Mouse (Mus musculus) Patski (cell line): ENCODE measurements around the gene P3h1. TPM values are rescaled to one million over a fixed set of nuclear protein-coding genes. Genes with fewer than 3 reads are reported as not detected.

Experiments used
- ATAC-seq: fragments of 100-300 bp; one replicate; pipeline ENCODE4 v1.8.0; 2021
- CTCF ChIA-PET: fragments of 350-600 bp; sonication (Branson Sonifier 250); formaldehyde crosslinking; loops from one replicate; lab custom pipeline; 2022; ENCODE audit warnings: inconsistent platforms; lab: Charles Lee
- POLR2A ChIA-PET: fragments of 350-600 bp; sonication (Branson Sonifier 250); formaldehyde crosslinking; loops from one replicate; lab custom pipeline; 2022; ENCODE audit warnings: antibody characterized with exemption, inconsistent platforms; lab: Charles Lee
- DNase-seq: peaks from one replicate; pipeline ENCODE4 v3.0.0-alpha.2; 2011; ENCODE audit warnings: low read depth, low spot score
- H3K27me3 ChIP-seq: fragments of 371-371 bp; one replicate; pipeline ENCODE4 v1.5.1; 2021
- CTCF ChIP-seq: fragments of 100-300 bp; IDR thresholded peaks from one replicate; pipeline ENCODE4 v1.5.1; 2021
- in situ Hi-C: fragments of 300-500 bp; cut with MboI; formaldehyde crosslinking; loops from 3 replicates; pipeline ENCODE4 v1.11.1; 2018; ENCODE audit warnings: low pct_unique_long_range_greater_than_20kb, mixed read lengths
- polyA plus RNA-seq: library from polyadenylated mRNA; unstranded; gene quantifications from one replicate; pipeline ENCODE4 v1.2.3, GENCODE M21; 2021

Gene P3h1
- polyA plus RNA-seq, 1 experiment from 2014 or later, result 45.3 TPM

DNA sequence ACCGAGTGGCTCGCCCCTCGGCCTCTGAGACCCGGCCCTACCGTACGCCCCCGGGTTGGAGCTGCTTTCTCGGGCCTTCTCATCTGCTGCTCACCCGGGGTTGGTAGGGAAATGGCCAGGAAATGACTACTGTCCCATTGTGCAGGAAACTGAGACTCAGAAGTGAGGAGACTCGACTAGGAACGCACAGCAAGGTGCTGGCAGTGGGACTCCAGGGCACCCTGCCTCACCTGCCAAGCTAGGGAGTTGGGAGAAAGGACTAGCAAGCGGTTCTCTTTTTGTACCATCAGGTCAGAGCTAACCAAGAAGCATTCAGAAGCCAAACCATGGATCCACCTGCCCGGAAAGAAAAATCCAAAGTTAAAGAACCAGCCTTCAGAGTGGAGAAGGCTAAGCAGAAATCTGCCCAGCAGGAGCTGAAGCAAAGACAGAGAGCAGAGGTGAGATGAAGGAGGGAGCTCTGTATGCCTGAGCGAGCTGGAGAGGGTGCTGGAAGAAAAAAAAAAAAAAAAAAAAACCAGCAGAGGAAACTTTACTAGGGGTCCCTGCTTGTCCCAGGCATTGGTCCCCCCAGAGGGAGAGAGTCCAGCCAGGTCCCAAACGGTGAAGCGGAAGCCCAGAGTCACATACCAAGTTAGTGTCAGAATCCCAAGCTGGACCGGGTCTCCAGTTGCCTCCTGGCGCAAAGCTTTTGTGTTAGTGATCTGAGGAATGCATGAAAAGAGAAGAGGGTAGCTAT is 37.0 kb upstream of the P3h1 start:
- POLR2A ChIA-PET, result interaction anchor here (0.6 to 1.2 kb wide), 4 partner anchors 12 to 149 kb away, joined by 3 read pairs; no protein-coding TSS in a partner anchor
- ATAC-seq (peak; percentile 32), DNase-seq (no peak)
- CTCF ChIA-PET, result interaction anchor here (0.8 to 1.1 kb wide), 2 partner anchors 9 to 193 kb away, joined by 3 read pairs; no protein-coding TSS in a partner anchor
- H3K27me3 ChIP-seq, result no peaks in the 10 kb centered on the region
- TF ChIP-seq CTCF, result no peak
- in situ Hi-C loops, result no loop called here

DNA sequence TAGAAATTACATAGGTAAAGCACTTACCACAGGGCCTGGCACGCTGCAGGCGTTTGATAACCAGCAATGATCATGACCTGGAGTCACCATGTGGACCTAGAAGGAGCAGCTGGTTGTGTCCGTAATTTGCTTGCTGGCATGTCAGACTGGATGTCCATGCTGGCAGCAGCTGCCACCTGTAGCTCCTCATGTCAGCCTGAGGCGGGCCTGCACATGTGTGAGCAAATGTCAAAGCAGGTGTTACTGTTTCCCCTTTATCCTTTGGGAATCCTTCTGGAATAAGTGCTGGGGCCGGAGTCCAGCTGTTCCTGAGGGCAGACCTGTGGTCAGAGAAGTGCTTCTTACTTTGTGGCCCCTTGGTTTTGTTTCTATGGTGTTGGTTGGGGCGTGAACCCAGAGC is 34.6 kb upstream of the P3h1 start:
- no peak for DNase-seq
- ChIA-PET POLR2A (no interaction called here), CTCF (no interaction called here)
- H3K27me3 ChIP-seq, result no peaks in the 10 kb centered on the region
- no peak for ATAC-seq
- TF ChIP-seq CTCF, result no peak
- in situ Hi-C loops, result no loop called here

DNA sequence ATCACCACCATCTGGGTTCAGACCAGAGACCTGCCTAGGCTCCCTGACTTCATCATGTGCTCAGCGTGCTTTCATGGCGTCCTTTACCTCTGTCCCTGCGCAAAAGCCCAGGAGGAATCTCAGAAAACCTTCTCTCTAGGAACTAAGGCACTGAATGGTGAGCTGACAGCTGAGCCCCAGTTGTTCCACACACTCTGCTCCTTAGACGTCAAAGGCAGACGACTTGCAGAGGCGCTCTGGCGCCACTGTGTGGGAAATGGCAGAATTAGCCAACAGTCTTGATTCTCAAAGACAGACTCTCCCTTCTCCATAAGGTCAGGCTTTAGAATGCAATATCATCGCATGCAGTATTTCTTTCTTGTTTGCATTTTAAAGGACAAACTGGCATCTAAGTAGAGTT is 28.0 kb upstream of the P3h1 start:
- DNase-seq (no peak), ATAC-seq (no peak)
- no peaks in the 10 kb centered on the region for H3K27me3 ChIP-seq
- POLR2A ChIA-PET, result no interaction called here
- peak; percentile 87 for TF ChIP-seq CTCF
- CTCF ChIA-PET, result interaction anchor here (0.7 to 2.0 kb wide), 8 partner anchors 9 to 271 kb away, joined by 3 to 9 read pairs (median 3); no protein-coding TSS in a partner anchor
- in situ Hi-C loops, result loop anchor here (10.0 kb wide), 1 partner anchor 560 kb away; no protein-coding TSS in a partner anchor

DNA sequence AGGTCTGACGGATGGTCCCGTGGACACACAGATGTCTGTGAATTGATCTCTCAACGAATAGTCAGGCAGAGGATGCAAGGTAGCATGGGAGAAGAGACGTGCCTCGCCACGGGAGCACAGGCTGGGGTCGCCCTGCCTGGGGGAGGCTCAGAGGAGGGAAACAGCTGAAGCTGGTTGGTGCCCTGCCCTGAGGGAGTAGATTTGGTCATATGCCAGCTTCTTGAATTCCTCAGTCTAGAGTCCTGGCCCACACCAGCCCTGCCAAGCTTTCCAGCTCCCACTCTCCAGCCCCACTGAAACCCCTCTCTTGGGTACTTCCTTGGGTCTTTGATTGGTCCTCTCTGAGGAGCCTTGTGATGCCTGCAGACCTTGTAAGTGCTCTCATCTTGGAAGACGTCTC is 16.0 kb upstream of the P3h1 start:
- POLR2A ChIA-PET, result no interaction called here
- DNase-seq (no peak), ATAC-seq (no peak)
- no peak for TF ChIP-seq CTCF
- CTCF ChIA-PET, result no interaction called here
- in situ Hi-C loops, result no loop called here
- no peaks in the 10 kb centered on the region for H3K27me3 ChIP-seq

DNA sequence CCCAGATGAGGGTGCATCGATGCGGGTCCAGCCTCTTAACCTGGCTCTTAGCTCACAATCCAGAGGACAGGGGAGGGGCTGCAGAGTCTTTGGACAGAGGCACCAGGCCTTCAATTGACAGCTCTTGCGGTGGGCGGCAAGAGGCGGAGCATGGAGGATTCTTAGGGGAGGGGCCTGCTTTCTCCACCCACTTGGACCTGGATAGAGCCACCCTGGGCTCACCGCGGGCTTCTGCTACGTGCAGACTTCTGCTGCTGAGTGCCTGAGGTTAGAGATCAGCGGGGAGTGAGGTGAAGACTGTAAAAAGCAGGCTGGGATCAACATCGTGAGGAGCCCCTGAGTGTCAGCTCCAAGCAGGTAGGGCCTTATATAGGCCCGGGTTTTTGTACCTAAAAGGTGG is 14.5 kb upstream of the P3h1 start, which contains the start of gene Tmem269:
TSS of gene Tmem269 (minus strand) at position 49 of the 400 bp plus-strand sequence.
- POLR2A ChIA-PET, result no interaction called here
- ATAC-seq (no peak), DNase-seq (no peak)
- in situ Hi-C loops, result no loop called here
- CTCF ChIA-PET, result no interaction called here
- no peaks in the 10 kb centered on the region for H3K27me3 ChIP-seq
- TF ChIP-seq CTCF, result no peak

DNA sequence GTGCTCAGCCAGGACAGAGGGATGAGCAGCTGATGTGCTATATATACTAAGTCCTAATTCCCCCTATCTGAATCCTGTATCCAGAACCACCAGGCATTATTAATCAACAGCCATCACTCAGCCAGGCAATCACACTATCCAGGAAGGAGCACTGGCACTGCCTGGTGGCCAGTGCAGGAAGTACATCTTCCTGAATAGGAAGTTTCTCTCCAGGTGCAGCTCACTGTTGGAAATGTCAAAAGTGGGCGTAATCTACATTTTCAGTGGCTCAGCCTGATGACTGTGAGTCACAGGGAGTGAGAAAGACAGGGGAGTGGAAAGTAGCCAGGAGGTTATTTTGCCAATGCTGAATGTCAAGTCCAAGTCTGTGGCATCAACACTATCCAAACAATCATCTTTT is 9.0 kb upstream of the P3h1 start:
- H3K27me3 ChIP-seq, result no peaks in the 10 kb centered on the region
- DNase-seq (no peak), ATAC-seq (no peak)
- CTCF ChIA-PET, result interaction anchor here (0.7 kb wide), 1 partner anchor 51 kb away, joined by 3 read pairs; no protein-coding TSS in a partner anchor
- in situ Hi-C loops, result no loop called here
- POLR2A ChIA-PET, result no interaction called here
- peak; percentile 75 for TF ChIP-seq CTCF

DNA sequence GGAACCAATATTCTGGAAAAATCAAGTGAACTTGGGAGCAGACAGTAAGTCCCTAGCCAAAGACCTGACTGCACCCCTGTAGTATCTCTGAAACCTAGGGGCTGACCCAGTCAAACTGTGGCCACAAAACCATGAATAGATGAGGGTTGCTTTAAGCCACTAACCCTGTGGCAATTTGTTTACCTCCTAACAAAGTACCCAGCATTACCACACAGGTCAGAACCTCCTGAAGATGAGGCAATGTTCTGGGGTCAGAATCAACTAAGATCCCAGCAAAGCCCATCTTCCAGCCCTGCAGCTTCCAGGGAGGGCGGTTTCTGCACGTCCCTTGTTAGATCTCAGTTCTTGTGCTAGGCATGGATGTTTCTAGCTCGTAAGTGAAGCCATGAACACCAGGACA is 8.2 kb upstream of the P3h1 start:
- in situ Hi-C loops, result no loop called here
- no peak for TF ChIP-seq CTCF
- ChIA-PET POLR2A (no interaction called here), CTCF (interaction anchor here (0.7 kb wide), 1 partner anchor 52 kb away, joined by 3 read pairs; no protein-coding TSS in a partner anchor)
- DNase-seq (no peak), ATAC-seq (no peak)
- no peaks in the 10 kb centered on the region for H3K27me3 ChIP-seq

DNA sequence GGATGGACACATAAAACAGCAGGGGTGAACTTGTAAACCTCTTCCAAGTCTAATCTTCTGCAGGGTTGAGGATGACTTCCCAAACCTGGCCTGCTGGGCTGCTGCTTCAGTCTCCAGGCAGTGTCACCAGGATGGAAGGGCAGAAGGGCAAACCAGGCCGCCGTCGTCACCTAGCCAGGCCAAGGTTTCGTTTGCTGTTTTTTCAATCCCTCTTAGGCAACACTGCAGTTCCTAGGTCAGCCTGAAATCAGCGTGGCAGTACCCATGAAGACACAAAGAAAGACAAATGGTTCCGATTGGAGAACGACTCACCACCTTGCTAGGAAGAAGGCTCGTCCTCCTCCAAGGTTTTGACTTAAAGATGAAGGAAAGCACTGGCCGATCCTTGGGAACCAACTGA is 7.0 kb upstream of the P3h1 start:
- ChIA-PET CTCF (no interaction called here), POLR2A (interaction anchor here (0.6 kb wide), 1 partner anchor 24 kb away, joined by 4 read pairs; no protein-coding TSS in a partner anchor)
- ATAC-seq (no peak), DNase-seq (no peak)
- no peaks in the 10 kb centered on the region for H3K27me3 ChIP-seq
- no peak for TF ChIP-seq CTCF
- in situ Hi-C loops, result no loop called here

DNA sequence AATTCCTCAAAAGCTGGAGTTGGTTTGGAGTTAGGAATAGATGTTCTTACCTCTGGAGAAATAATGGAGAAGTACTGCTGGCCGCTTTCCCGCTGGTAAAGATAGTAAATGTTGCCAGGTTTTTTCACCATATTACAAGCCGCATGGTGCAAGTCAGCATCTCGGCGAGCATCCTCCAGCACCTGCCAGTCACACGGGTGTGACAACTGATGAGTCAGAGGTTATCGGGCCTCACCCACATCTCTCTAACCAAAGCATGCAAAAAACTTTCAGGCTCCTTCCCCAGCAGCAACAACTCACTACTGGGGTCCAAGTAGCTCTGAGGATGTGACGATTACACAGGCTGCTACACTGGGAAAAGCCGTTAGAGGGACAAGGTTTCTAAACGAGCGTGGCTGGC is 6.0 kb upstream of the P3h1 start:
- no peak for ATAC-seq
- ChIA-PET CTCF (no interaction called here), POLR2A (no interaction called here)
- no peak for DNase-seq
- H3K27me3 ChIP-seq, result no peaks in the 10 kb centered on the region
- in situ Hi-C loops, result no loop called here
- no peak for TF ChIP-seq CTCF

DNA sequence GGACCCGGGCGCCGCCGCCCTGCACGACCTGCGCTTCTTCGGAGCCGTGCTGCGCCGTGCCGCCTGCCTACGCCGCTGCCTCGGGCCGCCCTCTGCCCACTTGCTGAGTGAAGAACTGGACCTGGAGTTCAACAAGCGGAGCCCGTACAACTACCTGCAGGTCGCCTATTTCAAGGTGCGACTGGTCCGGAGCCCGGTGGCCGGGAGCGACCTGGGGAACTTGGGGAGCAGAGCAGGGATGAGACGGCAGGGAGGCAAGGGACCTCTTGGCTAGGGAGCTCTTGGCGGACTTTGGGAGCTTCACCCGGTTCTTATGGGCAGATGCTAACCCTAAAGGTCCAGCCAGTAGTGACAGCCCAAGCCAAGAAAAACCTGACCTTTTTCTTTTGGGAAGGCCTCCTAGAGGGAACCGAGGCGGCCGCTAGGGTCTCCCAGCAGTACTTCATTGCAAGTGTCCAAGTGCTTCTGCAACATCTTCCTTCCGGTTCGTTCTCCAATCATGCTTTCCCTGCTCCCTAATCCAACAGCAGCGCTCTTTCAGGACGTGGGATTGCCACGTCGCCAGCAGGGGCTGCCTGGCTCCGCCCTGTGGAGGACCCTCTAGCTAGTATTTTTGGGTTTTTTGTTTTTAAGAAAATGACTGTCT is 664 bp downstream of the P3h1 start:
- DNase-seq, result no peak

DNA sequence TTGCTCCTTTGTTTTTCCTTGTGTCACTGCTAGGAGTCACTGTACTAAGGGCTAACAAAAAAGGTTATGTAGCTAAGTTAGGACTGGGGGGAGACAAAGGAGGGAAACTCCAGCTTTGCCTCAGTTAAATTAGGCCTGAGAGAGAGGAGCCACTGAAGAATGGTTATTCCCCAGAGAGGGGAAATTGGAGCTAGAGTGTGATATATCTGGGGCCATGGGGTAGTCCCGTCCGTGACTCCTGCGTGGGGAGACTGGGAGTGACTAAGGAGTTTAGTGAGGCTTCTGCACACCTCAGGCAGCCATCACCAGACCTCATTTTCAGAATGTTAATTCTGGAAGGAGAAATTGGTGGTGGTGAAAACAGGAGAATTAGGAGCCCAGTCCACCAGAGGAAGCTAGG is 1.6 kb downstream of the P3h1 start:
- in situ Hi-C loops, result no loop called here
- no peak for ATAC-seq
- H3K27me3 ChIP-seq, result no peaks in the 10 kb centered on the region
- DNase-seq, result no peak
- ChIA-PET POLR2A (no interaction called here), CTCF (interaction anchor here (0.7 to 1.3 kb wide), 4 partner anchors 11 to 149 kb away, joined by 3 to 4 read pairs (median 3); no protein-coding TSS in a partner anchor)
- no peak for TF ChIP-seq CTCF

More for the DNA sequence above, 664 bp downstream of the P3h1 start:
- in situ Hi-C loops, result no loop called here
- CTCF ChIA-PET, result interaction anchor here (0.8 to 1.4 kb wide), 3 partner anchors 15 to 150 kb away, joined by 3 to 4 read pairs (median 4); no protein-coding TSS in a partner anchor
- ATAC-seq, result peak; percentile 38
- H3K27me3 ChIP-seq, result no peaks in the 10 kb centered on the region
- POLR2A ChIA-PET, result no interaction called here
- no peak for TF ChIP-seq CTCF
